ENCODE assay signal across 17 mouse cellular contexts in the genomic region with DNA sequence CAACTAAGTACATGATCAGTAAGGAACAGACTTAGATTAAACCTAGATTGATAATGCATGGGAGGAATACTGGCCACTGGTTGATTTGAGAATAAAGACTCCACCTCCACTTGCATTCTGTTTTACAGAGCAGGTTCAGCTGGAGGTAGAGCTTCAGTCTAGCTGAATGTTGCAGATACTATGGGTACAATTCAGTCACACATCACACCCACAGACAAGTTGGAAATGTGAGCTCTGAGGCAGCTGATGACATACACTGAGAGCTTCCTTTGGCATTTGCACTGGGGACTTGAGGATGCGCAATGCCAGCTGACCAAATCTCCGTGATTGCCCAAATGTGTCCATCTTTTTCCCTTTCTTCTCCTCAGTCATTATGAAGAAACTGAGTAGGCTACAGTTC.
"Had no signal": no experiment of that assay in that cellular context is flagged by ENCODE, and none has a peak within 500 bp of the region (broad histone marks: within the 10 kb centered on the region; RNA-seq: fewer than 3 reads in every experiment).

No protein-coding gene starts in this region.

- ATAC-seq: liver, postnatal 0 days; lung, postnatal 0 days; midbrain, embryonic 13.5 days; midbrain, embryonic 15.5 days had no signal

- H3K27ac ChIP-seq: lung, embryonic 15.5 days; macrophage; midbrain, embryonic 13.5 days; midbrain, embryonic 15.5 days; neural tube, embryonic 12.5 days; stomach, embryonic 15.5 days; stomach, postnatal 0 days had no signal

- H3K27me3 ChIP-seq: lung, embryonic 15.5 days; megakaryocyte, embryonic 14.5 days; midbrain, embryonic 13.5 days; midbrain, embryonic 15.5 days; neural tube, embryonic 12.5 days; stomach, embryonic 15.5 days had no signal

- DNase-seq: liver, postnatal 0 days; lung, adult 2 months; lung, postnatal 14 days; lung, postnatal 36 days; right cerebral cortex, postnatal 14 days; thymus, adult 2 months; thymus, postnatal 25 days; thymus, postnatal 4 days had no signal

- H3K36me3 ChIP-seq: stomach, embryonic 15.5 days had no signal

- H3K4me1 ChIP-seq: lung, embryonic 15.5 days; stomach, embryonic 15.5 days had no signal

- H3K9me3 ChIP-seq: lung, embryonic 15.5 days; midbrain, embryonic 13.5 days; midbrain, embryonic 15.5 days; neural tube, embryonic 12.5 days; stomach, embryonic 15.5 days had no signal

- H3K4me3 ChIP-seq: lung, embryonic 15.5 days; megakaryocyte, embryonic 14.5 days; midbrain, embryonic 13.5 days; midbrain, embryonic 15.5 days; neural tube, embryonic 12.5 days; stomach, embryonic 15.5 days had no signal
